Mouse (Mus musculus): Measurements from ENCODE around the gene Tmem30b.
"Not testable (repeated sequence)": the region's sequence is repeated elsewhere in the genome, so short reads cannot be mapped to it uniquely, and the experiment has no call there.

Gene Tmem30b

DNA sequence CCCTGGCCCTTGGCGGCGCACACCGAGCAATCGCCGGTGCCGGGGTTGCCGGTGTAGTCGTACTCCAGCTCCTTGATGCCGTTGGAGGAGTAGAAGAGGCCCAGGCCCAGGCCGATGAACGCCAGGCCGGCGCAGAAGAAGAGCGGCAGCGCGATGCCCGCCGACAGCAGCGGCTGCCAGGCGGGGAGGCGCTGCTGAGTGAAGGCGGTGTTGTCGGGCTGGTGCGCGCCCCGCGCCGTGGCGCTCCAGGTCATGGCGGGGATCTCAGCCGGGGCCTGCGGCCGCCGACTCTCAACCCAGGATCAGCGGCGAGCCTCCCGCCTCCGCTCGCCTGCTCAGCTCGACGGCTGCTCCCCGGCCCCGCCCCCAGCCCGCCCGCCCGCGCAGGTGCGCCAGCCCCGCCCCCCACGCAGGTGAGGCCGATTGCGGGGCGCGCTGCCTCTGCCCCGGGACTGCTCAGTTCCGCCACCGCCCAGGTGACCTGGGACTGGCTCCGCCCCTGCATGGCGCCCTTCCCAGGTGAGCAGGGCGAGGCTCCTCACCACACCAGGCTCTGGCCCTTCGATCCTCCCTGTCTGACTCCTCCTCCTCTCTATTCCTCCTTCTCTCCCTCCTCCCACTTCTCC, at the start of gene Tmem30b:
Gene Tmem30b (minus strand): TSS at position 307 of the 626 bp plus-strand sequence.
- DNase-seq (ENCODE audit: low spot score in 2 of 2), result no peak

DNA sequence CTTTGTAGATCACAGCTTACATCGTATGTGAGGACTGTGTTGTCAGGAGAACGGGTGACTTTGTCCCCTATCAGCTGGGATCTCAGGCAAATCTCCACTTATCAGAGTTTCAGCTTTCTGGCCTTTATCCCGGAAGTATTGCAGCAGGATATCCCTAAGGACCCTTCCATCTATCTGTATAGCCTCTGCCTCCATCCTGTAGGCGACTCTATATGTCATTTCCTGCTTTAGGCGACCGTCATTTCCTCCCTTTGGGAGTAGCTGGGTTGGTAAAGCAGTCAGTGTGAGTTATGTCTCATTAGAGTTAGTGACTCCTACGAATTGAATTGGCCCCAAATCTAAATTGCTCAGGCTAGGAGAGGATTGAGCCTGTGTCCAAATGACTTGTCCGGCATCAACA, 49.0 kb upstream of the Tmem30b start:
- DNase-seq (ENCODE audit: low spot score in 2 of 2), result no peak

DNA sequence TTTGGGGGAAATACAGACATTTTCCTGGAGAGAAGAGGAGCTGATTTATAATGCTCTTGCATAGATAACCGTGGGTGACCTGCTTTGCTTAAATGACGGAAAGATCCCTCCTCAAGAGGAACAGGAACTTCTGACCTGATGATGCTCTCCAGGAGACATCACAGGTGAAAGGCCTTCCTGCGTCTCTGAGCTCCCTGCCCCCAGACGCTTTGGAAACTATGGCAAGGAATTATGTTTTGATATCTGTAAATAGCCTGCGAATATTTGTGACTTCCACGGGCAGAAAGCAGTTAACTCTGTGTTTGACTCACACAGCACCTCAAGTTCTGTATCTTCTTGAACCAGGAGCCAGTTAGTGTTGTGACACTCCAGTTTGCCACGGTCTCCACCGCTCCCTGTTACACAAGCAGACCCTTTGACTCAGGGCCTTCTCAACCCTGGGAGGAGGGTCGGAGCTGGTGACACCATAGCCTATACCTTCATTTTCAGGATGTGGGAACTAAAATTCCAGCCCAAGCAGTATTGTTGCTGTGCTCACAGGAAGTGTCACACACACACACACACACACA, 48.1 kb upstream of the Tmem30b start:
- DNase-seq (ENCODE audit: low spot score in 2 of 2), result no peak

DNA sequence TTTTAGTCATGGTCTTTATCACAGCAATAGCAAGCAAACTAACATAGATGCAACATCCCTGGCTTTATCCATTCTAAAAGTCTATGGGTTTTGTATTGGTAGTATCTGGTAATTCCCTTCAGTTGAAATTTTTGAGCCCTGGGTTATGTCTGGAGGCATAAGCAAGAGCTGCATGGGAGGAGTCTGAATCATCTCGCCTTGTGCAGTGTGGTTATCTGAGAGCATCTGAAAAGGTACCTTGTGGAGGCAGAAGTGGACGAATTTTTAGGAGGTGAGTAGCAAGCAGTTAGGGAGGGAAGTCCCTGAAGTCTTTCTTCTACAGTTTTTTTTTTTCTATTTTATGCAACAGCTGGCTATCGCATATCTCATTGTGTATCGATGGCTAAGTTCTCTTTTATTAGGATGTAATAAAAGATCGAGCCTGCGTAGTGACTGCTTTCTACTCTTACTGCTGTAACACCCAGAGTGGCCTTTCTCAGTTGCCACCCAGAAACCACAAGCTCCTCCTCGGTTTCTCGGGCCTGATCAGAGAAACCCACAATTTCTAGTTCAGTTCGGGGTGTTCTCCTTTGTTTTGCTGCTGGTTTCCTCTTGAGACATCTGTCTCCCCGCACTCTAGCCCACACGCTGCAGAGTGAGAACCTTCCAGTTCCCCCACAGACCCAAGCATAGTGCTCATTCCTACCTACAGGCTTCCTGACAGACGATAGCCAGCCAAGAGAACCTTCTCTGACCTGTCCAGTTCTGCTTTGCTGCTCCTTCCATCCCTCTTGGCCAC, 47.0 kb upstream of the Tmem30b start:
- DNase-seq (ENCODE audit: low spot score in 2 of 2), result peak; percentile 46 to 48

DNA sequence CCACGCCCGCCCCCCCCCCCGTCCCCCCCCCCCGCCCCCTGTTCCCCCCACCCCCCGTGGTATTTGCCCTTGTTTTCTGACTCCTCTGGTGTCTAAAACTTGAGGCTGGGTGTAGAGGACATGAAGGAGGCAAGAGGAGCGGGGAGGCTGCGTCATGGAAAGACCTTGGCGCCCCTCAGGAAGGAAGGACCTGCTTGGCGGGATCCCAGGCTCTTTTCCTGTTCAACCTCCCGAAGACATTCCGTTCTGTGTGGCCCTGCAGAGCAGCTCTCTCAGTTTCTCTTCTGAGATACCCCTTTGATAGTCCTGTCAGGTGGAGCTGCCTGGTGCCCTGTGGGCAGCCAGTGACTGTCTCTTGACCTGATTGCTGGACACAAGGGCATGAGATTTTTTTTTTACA, 45.4 kb upstream of the Tmem30b start:
- no peak for DNase-seq (ENCODE audit: low spot score in 2 of 2)

DNA sequence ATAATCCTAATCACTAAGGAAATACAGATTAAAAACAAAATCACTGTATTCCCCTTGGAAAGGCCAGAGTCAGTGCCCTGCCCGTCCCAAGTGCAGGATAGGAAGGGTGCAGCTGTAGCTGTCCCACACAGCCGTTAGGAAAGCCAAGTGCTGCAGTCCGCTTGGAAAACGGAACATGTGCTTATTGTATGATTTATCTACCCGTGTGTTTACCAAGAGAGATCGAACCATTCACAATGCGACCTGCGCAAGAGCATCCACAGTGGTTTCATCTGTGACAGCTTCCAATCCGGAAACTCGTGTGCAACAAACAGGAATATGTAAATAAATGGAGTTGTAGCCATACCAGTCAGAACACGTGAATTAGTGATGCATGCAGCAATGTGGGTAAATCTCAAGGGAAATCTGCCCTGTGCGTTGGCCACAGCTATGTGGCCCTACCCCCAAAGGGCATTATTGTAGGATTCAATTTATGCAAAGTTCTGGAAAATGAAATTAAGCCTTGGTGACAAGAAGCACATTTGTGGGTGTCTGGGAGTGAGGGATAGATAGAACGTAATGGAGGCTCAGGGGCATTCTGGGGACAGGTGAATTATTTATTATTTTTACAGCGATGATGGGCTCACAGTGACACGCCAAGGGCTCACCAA, 44.6 kb upstream of the Tmem30b start:
- no peak for DNase-seq (ENCODE audit: low spot score in 2 of 2)

DNA sequence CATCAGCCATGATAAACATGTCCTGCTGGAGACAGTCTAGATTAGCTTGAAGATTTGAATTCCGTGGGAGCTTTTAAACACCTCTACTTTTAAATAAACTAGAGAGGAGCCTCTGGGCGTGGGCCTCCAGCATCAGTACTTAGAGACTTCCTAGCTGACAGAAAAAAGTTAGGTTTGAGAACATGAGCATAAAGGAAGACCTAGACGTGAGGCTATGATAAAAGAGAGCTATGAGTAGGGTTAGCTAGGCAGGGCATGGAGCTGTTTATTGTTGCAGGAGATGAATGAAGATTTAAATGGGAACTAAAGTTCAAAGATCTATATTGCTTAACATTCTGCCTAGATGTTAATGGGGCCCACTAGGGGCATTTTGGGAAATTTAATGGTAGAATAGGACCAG, 41.1 kb upstream of the Tmem30b start:
- DNase-seq (ENCODE audit: low spot score in 2 of 2), result no peak

DNA sequence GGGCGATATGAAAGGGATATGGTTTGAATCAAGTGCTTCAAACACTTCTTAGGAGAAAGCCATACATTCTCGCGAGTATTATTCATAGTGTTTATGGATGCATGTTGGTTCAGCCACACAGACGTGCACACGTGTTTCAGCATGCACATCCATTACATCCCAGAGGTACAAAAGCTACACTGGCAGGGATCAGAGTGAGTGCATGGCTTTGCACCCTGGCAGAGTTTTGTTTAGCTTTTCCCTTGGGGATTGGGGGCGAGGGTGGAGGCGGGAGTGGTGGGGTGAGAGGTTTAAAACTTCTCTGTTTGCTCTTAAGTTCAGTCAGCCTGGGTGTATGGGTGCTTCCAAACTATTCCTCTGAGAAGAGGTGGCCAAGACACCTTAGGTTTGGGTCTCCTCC, 39.7 kb upstream of the Tmem30b start:
- DNase-seq (ENCODE audit: low spot score in 2 of 2), result no peak

DNA sequence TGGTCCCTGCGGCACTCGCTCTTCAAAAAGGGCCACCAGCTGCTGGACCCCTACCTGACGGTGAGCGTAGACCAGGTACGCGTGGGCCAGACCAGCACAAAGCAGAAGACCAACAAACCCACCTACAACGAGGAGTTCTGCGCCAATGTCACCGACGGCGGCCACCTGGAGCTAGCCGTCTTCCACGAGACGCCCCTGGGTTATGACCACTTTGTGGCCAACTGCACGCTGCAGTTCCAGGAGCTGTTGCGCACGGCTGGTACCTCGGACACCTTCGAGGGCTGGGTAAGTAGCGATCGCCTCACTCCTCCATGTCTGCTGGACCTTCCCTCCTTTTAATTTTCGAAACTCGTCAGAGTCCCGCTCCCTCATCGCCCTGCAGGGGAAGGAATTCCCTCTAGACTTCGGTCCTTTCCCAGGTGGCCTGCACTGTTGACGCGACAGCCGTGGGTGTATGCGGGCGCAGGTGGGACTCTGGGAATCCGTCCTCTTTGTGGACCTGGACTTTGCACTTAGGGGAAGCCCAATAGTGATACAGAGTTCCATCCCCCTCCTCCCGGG, 39.1 kb upstream of the Tmem30b start:
- no peak for DNase-seq (ENCODE audit: low spot score in 2 of 2)

DNA sequence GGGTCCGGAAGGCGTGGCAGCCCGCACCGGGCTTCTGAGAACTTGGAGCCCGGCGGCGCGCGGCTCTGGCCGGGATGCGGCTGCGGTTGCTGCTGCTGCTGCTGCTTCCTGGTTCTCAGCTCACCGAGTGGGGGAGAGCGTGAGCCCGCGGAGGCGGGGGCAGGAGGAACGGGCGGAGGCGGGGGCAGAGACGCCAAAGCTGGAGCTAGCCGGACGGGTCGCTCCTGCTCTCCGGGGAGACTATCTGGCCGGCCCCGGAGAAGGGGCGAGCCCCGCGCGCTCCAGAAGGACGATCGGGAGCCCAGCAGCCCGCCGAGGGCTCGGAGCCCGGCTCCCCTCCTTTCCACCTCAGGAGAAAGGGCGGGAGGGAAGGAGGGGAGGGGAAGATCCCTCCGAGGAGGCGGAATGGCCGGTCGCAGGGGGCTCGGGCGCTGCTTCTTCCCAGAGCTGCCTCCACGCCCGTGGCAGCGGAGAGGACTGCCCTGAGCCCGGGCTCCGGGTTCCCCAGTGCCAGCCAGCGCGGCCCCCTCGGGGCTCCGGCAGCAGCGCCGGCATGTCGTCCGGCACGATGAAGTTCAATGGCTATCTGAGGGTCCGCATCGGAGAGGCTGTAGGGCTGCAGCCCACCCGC, 38.5 kb upstream of the Tmem30b start, which contains the start of gene Prkch:
Gene Prkch (plus strand): TSS at position 187 of the 631 bp plus-strand sequence.
- peak; percentile 83 to 86 for DNase-seq (ENCODE audit: low spot score in 2 of 2)

DNA sequence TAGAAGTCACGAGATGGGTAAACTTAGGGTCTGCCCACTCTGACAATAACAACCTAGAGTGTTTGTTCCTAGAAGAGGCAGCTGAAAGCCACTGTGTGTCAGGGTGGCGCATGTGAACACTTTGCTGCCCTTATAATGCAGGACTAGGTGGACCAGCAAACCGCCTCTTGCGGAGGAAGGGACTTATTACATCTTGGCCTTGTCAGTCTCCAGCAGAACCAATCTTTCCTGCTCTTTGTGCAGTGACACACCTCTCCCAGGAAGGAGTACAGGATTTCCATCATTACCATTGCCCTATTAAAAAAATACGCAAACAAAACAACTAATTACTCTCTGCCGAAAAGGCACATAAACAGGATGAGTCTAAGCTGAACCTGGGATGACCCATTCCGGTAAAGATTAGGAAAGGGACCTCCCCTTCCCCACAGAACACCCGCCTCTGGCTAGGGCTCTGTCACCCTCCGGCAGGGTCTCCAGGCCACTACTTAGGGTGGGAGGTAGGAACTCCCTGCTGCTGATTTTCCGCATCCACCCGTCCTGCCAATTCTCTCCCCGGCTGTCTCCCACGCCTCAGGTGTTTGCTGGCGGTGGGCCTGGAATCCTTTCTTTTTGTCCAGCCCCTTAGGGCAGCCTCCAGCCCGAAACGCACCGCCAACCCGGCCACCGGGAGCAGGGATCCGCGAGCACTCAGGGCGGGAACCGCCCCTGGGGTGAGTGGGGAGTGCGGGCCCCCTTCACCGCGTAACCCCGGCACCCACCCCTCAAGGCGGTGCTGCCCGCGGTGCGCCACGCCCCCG, 37.8 kb upstream of the Tmem30b start:
- no peak for DNase-seq (ENCODE audit: low spot score in 2 of 2)

DNA sequence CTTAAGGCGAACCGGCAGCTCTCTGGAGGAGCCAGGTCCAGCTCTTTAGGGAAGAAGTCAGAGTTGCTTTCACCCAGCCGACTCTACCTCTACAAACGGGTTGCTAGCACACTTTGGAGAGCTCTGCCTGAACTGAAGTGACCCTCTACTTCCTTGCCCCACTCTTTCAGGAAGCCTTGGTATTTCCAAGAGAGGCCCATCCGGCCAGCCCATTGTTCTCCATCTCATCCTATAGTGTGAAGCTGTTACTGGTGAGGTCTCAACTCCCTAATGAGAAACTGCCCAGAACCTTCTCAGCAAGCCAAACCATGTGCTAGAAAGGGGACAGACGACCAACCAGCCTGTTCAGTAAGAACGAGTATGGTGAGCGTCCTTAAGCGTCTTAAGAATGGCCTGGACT, 37.1 kb upstream of the Tmem30b start:
- no peak for DNase-seq (ENCODE audit: low spot score in 2 of 2)

DNA sequence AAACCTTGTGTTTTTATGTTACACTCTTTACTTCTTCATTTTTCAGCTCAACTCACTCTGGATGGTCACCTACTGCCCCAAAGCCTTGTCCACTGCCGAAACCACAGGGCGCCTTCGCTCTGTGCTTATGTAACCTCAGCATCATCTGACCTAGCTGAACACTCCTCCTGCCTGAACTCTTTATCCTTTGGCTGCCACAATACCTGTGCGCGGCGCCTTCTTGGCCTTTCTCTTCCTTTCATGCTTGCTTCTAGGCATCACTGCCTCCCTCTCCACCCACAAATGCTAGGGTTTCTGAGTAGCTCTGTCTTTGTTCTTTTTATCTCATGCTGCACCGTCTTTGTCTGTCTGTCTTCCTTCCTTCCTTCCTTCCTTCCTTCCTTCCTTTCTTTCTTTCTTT, 34.6 kb upstream of the Tmem30b start:
- DNase-seq (ENCODE audit: low spot score in 2 of 2), result no peak

DNA sequence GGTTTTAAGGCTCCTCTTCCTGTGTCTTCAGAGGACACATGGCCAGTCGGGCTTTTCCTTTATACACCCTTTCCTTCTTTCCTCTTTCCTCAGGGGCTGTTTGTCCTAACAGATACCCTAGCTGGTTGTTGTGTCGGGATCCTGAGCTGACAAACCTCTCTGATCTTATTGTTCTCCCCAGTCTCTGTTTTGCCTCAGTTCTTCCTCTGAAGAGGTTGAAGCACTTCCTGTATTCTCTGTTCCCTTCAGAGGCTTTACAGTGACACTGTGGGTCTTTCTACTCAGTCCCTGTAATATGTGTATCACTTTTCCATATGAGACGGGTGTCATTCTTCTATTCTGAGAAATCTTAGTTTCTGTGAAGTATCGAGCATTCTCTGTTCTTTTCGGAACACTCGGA, 31.9 kb upstream of the Tmem30b start:
- no peak for DNase-seq (ENCODE audit: low spot score in 2 of 2)

DNA sequence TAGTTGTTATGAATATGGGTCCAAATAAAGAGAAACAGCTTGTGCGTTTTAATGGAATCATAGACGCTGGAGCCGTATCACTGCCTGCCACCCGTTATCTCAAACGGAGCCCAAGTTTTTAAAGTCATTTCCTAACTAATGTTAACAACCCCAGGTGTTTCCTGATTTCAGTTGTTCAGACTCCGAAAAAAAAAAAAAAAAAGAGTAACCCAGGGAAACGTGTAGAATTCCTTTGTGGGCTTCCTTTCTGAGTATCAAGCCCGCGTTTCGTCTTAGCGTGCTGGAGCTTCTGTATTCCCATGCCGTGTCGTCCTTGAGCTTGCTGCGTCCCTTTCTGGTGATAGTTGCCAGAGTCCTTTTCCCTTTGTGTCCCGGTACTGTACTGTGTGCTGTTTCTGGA, 28.4 kb upstream of the Tmem30b start:
- DNase-seq (ENCODE audit: low spot score in 2 of 2), result no peak

DNA sequence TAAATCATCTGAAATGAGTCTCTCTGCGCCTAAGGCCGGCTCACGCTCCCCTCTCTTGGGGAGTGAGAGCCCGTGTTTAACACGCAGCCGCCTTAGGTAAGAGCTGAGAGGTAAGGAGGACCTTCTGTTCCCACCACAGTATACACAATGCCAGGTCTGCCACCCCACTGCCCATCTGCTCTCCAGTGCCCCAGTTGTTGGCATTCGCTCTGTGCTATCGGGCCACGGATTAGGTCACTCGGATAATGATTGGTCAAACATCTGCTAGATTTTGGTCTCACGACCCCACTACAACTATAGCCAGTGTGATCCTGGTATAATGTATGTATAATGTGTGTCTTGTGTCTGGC, 19.4 kb upstream of the Tmem30b start:
- no peak for DNase-seq (ENCODE audit: low spot score in 2 of 2)

DNA sequence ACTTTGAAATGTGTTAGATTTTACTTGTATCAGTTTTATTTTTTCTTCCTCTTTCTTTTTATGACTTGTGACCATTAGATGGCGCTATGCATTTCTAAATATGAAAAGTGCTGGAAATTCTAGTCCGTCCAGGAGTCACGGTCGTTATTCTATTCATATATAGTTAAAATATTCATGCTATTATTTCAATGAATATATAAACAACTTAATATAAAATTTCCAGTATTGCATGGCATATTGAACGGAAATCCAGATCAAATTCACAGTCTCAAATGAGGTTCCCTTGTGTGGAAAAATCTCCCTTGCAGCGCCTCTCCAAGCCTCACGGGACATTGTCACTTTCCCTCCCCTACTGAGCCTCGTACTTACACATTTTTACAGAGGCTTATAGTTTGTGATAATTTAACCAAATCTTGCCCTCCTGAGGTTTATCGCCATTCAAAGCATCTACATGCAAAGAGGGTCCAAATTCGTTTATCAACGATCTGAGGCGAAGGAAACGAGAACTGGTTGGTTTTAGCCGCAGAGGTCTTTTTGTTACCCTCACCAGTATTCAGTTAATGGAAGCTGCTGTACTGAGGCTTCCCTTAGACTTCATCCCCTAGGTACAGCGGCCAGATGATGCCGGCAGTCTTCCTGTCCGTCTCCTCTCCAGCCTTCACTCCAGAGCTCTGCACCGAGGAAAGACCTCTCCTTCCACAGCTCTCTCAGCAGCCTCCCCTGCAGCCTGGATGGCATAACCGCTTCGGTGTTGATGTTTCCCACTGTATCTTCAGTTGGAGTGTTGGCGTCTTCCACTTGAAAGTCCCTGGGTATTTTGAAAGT, 18.8 kb upstream of the Tmem30b start:
- peak in 1 of 2 experiments; percentile 68 for DNase-seq (ENCODE audit: low spot score in 2 of 2)

DNA sequence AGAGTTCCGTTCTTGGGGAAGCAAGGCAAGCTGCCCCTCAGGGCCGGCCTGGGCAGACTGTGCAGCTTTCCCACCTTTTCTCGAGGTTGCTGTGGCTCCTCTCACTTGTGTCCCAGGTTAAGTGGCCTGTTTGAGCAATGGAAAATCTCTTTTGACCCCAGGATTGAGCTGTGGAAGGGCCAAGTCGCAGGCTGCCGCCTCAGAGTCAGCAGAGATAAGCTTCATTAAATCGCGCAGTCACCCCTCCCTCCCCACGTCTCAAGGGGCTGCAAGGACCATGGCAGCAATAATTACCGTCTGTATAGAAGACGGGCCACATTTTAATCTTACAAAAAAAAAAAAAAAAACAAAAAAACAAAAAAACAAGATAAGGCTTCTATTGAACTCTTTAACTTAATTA, 18.0 kb upstream of the Tmem30b start:
- no peak for DNase-seq (ENCODE audit: low spot score in 2 of 2)

DNA sequence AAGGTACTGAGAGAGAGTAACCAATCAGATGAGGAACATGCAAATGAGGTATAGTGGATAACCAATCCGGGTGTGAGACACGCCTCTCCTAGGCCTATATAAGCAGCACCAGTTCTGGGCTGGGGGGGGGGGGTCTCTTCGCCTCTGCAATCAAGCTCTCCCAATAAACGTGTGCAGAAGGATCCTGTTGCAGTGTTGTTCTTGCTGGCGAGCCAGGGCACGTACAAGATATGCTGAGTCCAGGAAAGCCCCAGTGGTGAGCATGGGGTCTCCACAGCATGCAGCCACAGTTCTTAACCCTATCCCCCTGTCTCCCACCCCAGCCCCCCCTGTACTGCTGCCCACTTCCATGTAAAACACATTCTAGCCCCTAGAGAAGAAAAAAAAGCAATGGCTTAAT, 16.9 kb upstream of the Tmem30b start:
- not testable (repeated sequence) for DNase-seq (ENCODE audit: low spot score in 2 of 2)

DNA sequence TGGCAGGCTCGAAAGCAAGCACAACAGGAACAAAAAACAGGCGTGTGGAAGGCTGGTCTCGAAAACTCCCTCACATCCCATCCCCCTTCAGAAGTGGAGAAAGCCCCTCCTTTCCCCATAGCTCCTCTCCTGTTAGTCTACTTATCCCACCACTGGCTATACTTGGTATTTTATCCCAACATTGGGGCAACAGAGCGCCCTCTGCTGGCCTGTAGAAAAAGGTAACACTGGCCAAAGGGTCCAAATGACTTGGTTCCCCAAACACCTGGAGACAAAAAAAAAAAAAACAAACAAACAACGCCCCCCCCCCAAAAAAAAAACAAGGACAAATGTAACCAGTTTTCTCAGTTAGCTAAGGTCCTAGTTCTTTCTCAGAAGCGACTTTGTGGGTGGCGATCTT, 13.9 kb upstream of the Tmem30b start:
- DNase-seq (ENCODE audit: low spot score in 2 of 2), result no peak
